Mouse (Mus musculus) skeletal muscle tissue, adult 2 months (tissue): ENCODE measurements around the gene Col6a1.

Experiments
- DNase-seq: peaks from one replicate; pipeline ENCODE4 v3.0.0-alpha.2; 2012; ENCODE audit warnings: low read depth, low spot score

The Col6a1 gene

DNA sequence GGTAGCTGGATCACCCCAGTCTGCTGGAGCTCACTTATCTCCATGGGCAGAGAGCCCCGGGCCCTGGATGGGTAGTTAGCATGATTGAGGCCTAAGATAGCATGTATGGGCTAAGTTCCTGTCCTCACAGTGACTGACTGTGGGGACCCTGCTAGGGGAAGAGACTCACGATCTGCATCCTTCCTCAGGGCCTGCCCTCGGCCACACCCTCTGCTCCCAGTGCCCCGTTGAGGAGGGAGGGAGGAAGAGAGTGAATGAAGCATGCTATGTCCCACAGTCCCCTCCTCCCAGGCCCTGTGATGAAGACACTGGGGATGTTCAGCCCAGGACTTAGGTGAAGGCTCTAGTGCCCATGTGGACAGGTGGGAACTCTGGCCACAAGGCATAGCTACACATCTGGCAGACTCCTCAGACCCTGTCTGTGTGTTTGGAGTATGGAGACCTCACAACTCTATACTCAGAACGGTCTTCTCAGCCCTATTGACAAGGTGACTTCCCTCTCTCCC lies 1.7 kb downstream of the Col6a1 start:
- no peak for DNase-seq

DNA sequence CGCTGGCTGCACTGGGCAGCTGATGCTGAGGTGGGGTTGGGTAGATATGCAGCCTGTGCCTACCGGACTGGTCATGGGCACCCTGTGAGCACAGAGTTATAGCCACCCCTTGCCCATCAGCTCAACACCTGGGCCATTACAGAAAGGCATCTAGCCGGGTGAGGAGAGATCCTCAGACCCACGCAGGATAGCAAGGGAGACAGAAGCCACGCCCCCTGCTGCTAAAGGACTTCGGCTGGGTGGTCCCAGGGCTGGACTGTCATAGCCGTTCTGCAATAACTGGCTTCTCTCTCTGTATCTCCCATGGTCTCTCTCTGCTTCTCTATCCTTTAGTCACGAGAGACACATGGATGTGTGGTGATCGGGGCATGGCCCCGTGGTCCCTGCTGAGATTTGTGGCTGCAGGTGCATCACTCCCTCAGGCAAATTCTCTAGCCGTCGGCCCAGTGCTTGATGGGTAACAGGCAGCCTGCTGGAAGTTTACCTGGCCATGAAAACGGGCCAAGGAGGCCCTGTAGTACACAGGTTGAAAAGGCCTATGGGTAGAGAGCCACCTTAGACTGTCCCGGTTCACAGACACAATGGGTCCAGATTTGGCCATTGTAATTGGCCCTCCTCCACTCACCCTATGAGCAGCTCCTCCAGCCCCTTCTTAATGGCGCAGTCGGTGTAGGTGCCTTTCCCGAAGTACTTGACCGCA lies 3.1 kb downstream of the Col6a1 start:
- no peak for DNase-seq

DNA sequence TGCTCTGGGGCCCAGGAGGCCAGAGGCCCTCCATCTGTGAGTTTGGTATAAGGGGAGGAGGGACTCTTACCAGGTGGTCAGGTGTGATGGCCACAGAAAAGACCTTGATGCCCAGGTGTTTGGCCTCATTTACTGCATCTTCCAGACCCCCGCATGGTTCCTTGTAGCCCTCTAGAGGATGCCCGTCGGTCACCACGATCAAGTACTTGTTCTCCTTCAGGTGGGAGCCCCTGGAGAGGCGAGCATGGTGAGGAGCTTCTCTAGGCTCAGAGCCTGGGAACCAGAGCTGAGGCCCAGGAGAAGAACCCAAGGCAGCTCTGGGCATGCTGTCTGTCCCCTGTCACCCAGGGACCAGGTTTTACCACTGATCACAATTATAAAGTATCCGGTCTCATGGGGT lies 4.2 kb downstream of the Col6a1 start:
- no peak for DNase-seq

GRCm38 (mm10) chr10:76721216-76721615 lies 4.8 kb downstream of the Col6a1 start:
- DNase-seq: no peak

DNA sequence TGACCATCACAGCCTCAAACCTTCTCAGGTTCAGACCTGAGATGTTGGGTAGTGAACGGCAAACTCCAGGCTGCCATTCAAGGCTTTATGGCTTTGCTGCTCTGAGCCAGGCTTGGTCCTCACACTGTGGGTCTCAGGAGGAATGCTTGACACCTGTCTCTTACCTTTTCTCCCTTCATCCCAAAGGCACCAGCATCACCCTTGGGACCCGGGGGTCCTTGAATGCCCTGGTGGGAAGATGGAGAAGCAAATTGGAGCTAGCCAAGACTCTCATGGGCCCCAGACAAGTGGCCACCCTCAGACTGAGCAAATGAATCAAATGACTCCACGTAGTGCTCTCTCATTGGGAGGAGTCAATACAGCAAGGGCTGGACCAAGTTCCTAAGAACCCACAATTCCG lies 8.3 kb downstream of the Col6a1 start:
- DNase-seq: no peak

DNA sequence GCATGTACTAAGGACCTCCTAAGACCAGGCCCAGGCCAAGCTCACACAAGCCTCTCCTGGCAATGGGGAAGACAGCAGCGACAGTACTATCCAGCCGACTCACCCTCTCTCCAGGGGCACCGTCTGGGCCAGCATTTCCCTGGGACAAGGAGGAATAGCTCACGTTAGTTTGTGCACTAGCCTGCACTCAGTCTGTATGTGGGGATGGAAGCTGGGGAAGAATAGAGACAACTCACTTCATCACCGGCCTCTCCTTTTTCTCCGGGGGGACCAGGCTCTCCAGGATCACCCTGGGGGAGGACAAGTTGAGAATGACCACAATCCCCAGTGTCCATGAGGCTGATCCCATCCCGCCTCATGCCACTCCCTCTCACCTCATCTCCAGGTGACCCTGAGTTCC lies 8.9 kb downstream of the Col6a1 start:
- DNase-seq: no peak

- DNase-seq: no peak
Measured at GRCm38 (mm10) chr10:76714303-76714702, 11.7 kb downstream of the Col6a1 start.

DNA sequence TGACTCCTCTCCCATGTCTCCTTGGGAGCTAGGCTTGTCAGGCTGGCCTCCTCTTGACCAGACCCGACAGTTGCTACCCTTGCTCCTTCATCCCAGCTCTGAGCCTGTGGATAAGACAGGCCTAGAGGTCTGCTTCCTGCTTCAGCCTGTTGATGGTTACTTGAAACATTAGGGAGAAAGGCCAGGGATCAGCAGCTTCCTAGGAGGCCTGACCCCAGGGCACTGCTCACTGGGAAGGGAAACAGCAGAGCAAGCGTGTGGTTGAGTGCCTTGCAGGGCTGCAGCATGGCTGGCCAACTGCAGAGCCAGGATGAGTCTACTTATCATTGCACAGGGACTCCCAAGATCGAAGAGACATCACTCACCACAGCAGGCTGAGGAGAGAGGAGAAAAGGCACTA lies 13.5 kb downstream of the Col6a1 start:
- DNase-seq: no peak

- DNase-seq: no peak
Measured at GRCm38 (mm10) chr10:76711331-76711730, 14.6 kb downstream of the Col6a1 start.

DNA sequence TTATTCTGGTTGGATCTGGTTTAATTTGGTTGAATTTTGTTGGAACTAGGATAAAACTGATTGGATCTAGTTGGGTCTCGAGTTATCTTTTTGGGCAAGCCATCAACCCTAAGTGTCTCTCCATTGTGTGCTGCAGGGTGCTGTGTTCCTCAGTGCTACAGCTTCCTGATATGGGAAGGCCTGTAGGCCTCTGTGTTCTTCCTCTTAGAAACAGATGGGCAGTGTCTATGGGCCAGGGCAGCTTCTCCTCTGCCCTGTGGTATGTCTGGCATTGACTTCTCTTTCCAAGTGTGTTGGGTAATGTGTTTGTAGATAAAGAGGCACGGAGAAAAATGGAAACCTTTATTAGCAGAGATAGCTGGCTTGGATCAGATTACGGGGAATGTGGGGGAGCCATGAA lies 17.5 kb downstream of the Col6a1 start:
- no peak for DNase-seq

- no peak for DNase-seq
Measured at GRCm38 (mm10) chr10:76707584-76707983, 18.4 kb downstream of the Col6a1 start.

DNA sequence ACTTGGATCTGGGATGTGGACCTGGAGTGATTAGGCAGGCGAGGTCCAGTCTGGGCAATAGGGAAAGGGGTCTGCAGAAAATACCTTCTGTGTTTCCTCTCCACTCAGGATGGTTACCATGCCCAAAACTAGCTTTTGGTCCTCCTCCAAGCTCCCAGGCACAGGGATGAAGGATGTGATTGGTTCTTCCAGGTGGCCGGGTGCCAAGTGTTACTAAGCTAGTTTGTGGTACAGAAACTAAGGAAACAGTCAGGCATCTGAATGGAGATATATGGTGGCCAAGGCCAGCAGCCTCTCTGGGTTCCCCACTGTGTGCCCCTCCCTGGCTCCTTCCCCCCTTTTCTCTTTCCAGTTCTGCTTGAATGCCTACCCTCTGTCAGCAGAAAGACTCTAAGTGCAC lies 19.0 kb downstream of the Col6a1 start:
- DNase-seq: no peak

DNA sequence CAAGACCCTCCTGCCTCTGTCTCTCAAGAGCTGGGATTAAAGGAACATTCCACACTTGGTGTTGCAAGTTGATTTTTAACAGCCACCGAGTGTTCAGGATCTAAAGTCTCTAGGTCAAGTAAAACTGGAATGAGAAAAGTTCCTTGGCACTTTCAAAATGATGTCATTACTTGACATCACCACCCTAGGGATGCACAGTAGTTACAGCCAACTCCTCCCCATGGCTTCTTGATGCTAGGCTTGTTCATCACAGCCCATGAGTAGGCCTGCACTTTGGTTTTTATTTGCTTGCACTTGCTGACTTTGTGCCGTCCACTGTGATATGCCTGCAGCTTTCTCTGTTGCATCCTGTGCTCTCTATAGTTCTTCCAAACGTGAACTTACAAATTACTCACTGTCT lies 21.6 kb downstream of the Col6a1 start:
- peak; percentile 72 for DNase-seq

DNA sequence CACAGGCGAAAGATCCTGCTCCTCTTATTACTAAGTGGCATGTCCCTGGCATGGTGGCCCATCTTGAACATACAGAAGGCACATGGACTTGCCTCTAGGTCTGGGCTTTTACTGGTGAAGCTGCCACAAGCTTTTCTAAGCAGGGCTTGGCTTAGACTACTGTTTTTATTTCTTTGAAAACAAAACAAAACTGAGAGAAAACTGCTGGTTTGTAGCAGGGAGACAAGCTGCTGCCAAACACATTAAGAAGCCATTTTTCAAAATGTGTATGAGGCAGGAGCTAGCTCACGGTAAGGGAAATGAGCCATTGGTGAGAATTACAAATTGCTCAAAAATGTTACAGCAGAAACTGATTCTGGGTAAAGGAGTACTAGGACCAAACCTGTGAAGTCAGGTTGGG lies 24.5 kb downstream of the Col6a1 start:
- DNase-seq: no peak

- peak; percentile 83 for DNase-seq
Measured at GRCm38 (mm10) chr10:76699816-76700215, 26.2 kb downstream of the Col6a1 start.

GRCm38 (mm10) chr10:76695283-76695885 lies 30.6 kb downstream of the Col6a1 start:
- DNase-seq: no peak

- peak; percentile 58 for DNase-seq
Measured at GRCm38 (mm10) chr10:76694765-76695164, 31.2 kb downstream of the Col6a1 start.

GRCm38 (mm10) chr10:76693446-76693845 lies 32.5 kb downstream of the Col6a1 start:
- DNase-seq: no peak

DNA sequence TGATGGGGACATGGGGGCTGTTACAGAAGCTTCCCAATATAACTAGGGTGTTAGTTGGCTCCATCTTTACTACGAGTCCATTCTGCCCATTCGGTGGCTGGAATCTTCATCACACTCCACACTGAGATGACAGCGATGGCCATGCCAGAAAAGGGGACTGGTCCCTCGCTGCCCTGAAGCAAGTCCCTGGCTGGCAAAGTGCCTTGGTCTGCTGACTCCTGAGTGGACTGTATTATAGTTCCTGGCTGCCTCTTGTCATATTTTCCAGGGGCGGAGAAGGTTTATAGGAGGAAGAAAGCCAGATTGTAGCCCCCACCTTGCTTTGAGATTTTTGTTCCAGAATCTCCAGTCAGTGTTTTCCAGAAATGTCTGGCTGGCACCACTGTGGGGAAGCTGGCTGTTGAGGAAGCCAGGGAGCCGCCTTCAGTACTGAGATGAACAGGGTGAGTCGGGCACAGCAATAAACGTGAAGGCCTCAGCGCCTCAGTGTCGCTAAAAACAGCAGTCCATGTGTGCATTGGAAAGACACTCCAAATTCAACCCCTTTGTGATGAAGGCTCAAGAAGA lies 40.4 kb downstream of the Col6a1 start:
- DNase-seq: no peak

DNA sequence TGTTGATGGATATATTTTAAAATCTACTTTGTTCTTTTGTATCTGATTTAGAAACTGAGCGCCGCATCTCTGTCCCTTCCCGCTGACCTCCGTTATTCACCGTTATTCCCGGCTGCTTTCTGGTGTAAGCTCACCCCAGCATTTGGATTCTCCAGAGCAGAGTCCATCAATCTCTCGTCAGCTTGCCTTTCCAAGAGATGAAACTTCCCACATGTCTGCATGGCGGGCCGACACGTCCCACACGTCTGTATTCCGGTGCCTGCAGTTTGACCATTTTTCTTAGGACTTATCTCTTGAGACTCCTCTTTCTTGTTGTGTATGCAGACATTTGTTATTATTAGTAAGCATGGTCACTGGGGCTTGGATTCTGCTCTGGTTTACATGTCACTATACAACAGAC lies 42.0 kb downstream of the Col6a1 start:
- no peak for DNase-seq

DNA sequence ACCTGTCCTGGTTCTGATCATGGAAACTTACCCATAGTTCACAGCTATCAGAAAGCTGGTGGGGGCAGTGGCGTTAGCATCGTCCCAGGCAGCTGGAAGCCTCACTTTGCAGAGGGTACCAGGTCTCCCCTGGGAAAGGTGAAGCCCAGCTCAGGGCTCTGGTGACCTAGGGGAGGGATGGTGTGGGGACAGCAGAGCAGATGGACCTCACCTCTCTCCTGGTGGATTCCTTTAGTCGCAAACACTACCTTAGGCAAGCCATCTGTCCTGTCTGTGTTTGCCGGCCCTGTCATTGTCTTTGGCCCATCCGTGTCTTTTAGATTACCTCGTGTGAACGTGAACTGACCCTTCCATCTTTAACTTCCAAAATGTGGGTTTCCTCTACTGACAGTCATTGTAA lies 42.5 kb downstream of the Col6a1 start:
- no peak for DNase-seq

DNA sequence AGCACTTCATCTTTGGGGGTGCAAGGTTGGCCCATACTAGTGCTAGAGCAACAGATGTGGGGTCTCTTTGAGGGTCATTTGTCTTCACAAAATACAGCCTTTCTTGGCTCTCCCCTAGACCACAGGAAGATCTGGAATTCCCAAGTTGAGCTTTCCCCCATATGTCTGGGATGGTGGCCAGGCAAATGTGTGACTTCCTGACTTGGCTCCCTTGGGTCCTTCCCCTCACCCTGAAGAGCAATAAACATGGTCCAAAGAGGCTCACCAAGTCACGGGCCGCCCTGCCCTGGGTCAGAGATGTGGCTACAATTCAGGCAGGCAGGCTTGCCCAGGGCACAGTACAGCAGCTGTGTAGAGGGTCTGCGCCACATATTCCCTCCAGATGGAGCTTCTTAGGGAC lies 44.1 kb downstream of the Col6a1 start:
- DNase-seq: no peak
